Mouse (Mus musculus) brain, embryonic 14.5 days (tissue): ENCODE measurements around the gene Tulp3.

ENCODE experiments used
- CTCF ChIP-seq: fragments of 200-500 bp; IDR thresholded peaks from 2 replicates; pipeline ENCODE4 v1.5.1; 2012; ENCODE audit warnings: inconsistent platforms, mild to moderate bottlenecking, moderate library complexity, borderline replicate concordance; ENCODE audit not compliant: insufficient read depth, insufficient read length; ENCODE audit errors: extremely low read depth
- POLR2A ChIP-seq: fragments of 200-500 bp; IDR thresholded peaks from 2 replicates; pipeline ENCODE4 v1.6.1; 2012; ENCODE audit warnings: mild to moderate bottlenecking, inconsistent platforms, borderline replicate concordance; ENCODE audit not compliant: poor library complexity, insufficient read depth, insufficient read length, severe bottlenecking; ENCODE audit errors: extremely low read depth

- TF ChIP-seq CTCF (no peak), POLR2A (no peak)
These were observed 69.7 kb downstream of the Tulp3 start for GRCm38 (mm10) chr6:128285792-128286430.
